Mouse (Mus musculus): ENCODE measurements around the gene Phc2. TPM values are rescaled to one million over a fixed set of nuclear protein-coding genes. Genes with fewer than 3 reads are reported as not detected.

Phc2 gene
- polyA plus RNA-seq, 1 experiment from 2014 or later = 138 TPM

DNA sequence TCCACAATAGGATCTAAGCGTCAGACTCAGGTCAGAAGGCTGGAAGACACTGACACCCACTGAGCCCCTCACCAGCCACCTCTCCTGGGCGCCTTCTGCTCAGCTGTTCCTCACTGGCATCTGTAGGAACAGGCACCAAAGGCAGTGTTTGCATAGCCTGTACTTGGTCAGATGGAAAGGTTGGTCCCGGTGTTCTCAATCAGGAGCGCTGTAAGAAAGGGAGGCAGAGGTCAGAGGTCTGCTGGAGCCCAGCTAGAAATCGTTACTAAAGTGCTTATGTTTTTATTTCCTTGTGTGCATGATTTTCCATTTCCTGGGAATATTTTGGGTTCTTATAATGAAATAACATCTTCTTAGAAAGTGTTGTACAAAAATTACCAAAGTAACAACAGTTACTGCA lies 87.4 kb downstream of the Phc2 start:
- no peak for ATAC-seq (ENCODE audit: low FRiP score)

GRCm38 (mm10) chr4:128742379-128742970 lies 88.0 kb downstream of the Phc2 start:
- Histone ChIP-seq H3K9ac (no peak overlapping the region), H3K4me1 (peaks cover 24% of the 10 kb centered on the region), H3K27ac (peak overlapping the region; percentile 48; the same call in 1 of the 2 replicates), H3K27me3 (no peaks in the 10 kb centered on the region), H3K4me3 (no peak overlapping the region), H3K4me2 (replicated peaks) (no peak overlapping the region), H3K9me3 (replicated peaks) (no peaks in the 10 kb centered on the region), H3K36me3 (peaks cover 58% of the 10 kb centered on the region)
- 43% methylated on average over 10 of the region's 10 CpGs for WGBS
- 0 out of 2 replicates have a peak, but pooled peaks have one; percentile 11 for ATAC-seq (ENCODE audit: low FRiP score)

More for the DNA sequence above, 87.4 kb downstream of the Phc2 start:
- H3K27ac ChIP-seq = no peak overlapping the region
- no peak overlapping the region for H3K9ac ChIP-seq
- H3K9me3 ChIP-seq (replicated peaks) = no peaks in the 10 kb centered on the region
- no peak overlapping the region for H3K4me3 ChIP-seq
- peaks cover 30% of the 10 kb centered on the region for H3K4me1 ChIP-seq
- peaks cover 52% of the 10 kb centered on the region for H3K36me3 ChIP-seq
- 39% methylated on average over 5 of the region's 5 CpGs for WGBS
- no peak overlapping the region for H3K4me2 ChIP-seq (replicated peaks)
- no peaks in the 10 kb centered on the region for H3K27me3 ChIP-seq

DNA sequence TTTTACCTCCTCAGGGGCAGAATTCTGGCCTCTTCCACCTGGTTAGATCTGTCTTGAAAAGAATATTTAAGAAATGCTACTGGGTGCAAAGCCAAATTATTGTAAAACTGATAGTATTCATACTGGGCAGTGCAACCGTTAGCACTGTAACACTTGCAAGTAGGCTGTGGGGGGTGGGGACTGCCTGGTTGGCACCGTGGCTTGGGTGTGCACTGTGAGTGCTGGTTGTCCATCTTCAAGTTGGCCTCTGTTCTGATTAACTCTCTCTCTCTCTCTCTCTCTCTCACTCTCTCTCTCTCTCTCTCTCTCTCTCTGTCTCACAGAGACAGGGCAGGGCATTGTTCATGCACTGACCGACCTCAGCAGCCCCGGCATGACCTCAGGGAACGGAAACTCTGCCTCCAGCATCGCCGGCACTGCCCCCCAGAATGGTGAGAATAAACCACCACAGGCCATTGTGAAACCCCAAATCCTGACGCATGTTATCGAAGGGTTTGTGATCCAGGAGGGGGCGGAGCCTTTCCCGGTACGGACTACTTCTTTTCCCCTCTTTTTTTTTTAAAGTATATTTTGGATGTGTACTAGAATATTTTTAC lies 88.6 kb downstream of the Phc2 start:
- no peaks in the 10 kb centered on the region for H3K9me3 ChIP-seq (replicated peaks)
- no peaks in the 10 kb centered on the region for H3K27me3 ChIP-seq
- H3K36me3 ChIP-seq = peaks cover 61% of the 10 kb centered on the region
- H3K27ac ChIP-seq = peak overlapping the region; percentile 48; the same call in 1 of the 2 replicates
- H3K9ac ChIP-seq = peak overlapping the region; percentile 35; the same call in 1 of the 2 replicates
- no peak overlapping the region for H3K4me3 ChIP-seq
- H3K4me1 ChIP-seq = peaks cover 18% of the 10 kb centered on the region
- WGBS = 72% methylated on average over 12 of the region's 12 CpGs
- ATAC-seq (ENCODE audit: low FRiP score) = no peak
- no peak overlapping the region for H3K4me2 ChIP-seq (replicated peaks)

DNA sequence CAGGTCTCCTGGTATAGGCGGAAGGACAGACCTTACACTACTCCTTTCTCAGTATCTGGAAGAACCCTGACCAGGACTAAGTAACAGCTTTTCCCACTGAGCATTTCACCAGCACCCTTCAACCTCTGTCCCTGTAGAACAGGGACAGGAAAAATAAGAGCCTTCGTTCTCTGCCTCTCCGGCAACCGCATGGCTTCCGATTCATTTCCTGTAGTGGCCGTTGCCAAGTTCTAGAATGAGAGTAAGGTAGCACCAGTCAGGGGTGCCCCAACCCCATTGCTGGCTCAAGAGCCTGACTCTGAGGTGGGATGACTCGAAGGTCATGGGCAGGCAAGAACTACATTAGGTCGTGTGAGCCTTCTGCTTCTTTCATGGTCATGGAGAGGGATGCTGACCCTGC lies 90.7 kb downstream of the Phc2 start:
- ATAC-seq (ENCODE audit: low FRiP score) = no peak
- no peak overlapping the region for H3K27ac ChIP-seq
- no peaks in the 10 kb centered on the region for H3K9me3 ChIP-seq (replicated peaks)
- no peak overlapping the region for H3K4me2 ChIP-seq (replicated peaks)
- H3K27me3 ChIP-seq = no peaks in the 10 kb centered on the region
- H3K4me3 ChIP-seq = no peak overlapping the region
- 93% methylated on average over 8 of the region's 8 CpGs for WGBS
- H3K9ac ChIP-seq = no peak overlapping the region
- H3K4me1 ChIP-seq = peaks cover 14% of the 10 kb centered on the region
- H3K36me3 ChIP-seq = peaks cover 79% of the 10 kb centered on the region

DNA sequence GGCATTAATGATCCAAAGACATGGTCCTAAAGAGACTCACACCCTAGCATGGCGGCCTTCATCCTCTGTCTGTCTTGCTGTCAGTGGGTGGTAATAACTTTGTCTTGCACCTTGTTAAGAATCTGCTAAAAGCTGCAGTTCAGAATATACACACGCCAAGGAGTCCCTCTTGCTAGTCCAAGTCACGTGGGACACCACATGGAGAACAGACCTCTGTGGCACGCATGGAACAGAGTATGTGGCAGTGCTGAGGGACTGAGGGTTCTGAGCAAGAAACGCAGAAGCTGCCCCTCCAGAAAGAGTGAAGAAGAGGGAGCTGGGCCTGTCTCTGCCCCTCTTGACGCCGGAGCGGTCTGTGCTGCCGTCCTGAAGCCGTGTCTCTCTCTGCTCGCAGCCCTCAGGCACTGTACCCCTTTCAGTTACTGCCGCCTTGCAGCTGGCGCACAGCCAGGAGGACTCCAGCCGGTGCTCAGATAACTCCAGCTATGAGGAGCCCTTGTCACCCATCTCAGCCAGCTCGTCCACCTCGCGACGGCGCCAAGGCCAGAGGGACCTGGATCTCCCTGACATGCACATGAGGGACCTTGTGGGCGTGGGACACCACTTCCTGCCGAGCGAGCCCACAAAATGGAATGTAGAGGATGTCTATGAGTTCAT lies 93.2 kb downstream of the Phc2 start:
- peaks cover 98% of the 10 kb centered on the region for H3K36me3 ChIP-seq
- 89% methylated on average over 22 of the region's 22 CpGs for WGBS
- ATAC-seq (ENCODE audit: low FRiP score) = 0 out of 2 replicates have a peak, but pooled peaks have one; percentile 34

DNA sequence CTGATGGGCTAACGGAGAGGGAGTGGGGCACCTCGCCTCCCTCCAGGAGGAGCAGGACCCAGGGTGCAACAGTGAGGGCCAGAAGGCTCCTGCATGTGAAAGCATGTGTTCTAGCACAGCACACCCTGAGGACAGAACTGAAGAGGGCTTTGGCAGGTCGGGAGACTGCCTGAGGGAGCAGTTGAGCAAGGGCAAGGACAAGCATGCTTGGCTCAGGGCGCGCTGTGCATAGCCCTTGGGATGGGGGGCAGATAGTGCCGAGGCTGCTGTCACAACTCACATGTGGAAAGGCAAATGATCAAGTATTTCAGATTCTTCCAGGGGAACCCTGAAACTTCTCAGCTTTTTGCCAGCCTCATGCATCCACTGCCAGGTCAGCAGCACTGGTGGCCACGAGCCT lies 93.8 kb downstream of the Phc2 start:
- Histone ChIP-seq H3K27ac (no peak overlapping the region), H3K27me3 (no peaks in the 10 kb centered on the region), H3K4me3 (no peak overlapping the region), H3K9ac (no peak overlapping the region), H3K36me3 (peaks cover 99% of the 10 kb centered on the region), H3K4me1 (no peaks in the 10 kb centered on the region), H3K4me2 (replicated peaks) (no peak overlapping the region), H3K9me3 (replicated peaks) (no peaks in the 10 kb centered on the region)
- WGBS = 95% methylated on average over 7 of the region's 7 CpGs
- ATAC-seq (ENCODE audit: low FRiP score) = no peak

More for the DNA sequence above, 93.2 kb downstream of the Phc2 start:
- Histone ChIP-seq H3K9me3 (replicated peaks) (no peaks in the 10 kb centered on the region), H3K4me3 (no peak overlapping the region), H3K27ac (no peak overlapping the region), H3K4me2 (replicated peaks) (no peak overlapping the region), H3K9ac (no peak overlapping the region), H3K27me3 (no peaks in the 10 kb centered on the region), H3K4me1 (peaks cover 4% of the 10 kb centered on the region)

- Histone ChIP-seq H3K9ac (no peak overlapping the region), H3K27ac (no peak overlapping the region), H3K36me3 (peaks cover 84% of the 10 kb centered on the region), H3K27me3 (no peaks in the 10 kb centered on the region), H3K9me3 (replicated peaks) (no peaks in the 10 kb centered on the region), H3K4me3 (no peak overlapping the region), H3K4me1 (0 out of 2 replicates have a peak, but pooled peaks cover 3% of the 10 kb centered on the region), H3K4me2 (replicated peaks) (no peak overlapping the region)
- no peak for ATAC-seq (ENCODE audit: low FRiP score)
- 67% methylated on average over 5 of the region's 5 CpGs for WGBS
Measured at GRCm38 (mm10) chr4:128751006-128751405, 96.5 kb downstream of the Phc2 start.

GRCm38 (mm10) chr4:128752031-128752757 lies 97.7 kb downstream of the Phc2 start:
- H3K9me3 ChIP-seq (replicated peaks) = no peaks in the 10 kb centered on the region
- H3K36me3 ChIP-seq = peaks cover 72% of the 10 kb centered on the region
- H3K27me3 ChIP-seq = no peaks in the 10 kb centered on the region
- H3K4me2 ChIP-seq (replicated peaks) = no peak overlapping the region
- H3K9ac ChIP-seq = 0 out of 2 replicates have a peak overlapping the region, but pooled peaks have one; percentile 6
- no peak for ATAC-seq (ENCODE audit: low FRiP score)
- 0 out of 2 replicates have a peak, but pooled peaks cover 3% of the 10 kb centered on the region for H3K4me1 ChIP-seq
- H3K27ac ChIP-seq = no peak overlapping the region
- no peak overlapping the region for H3K4me3 ChIP-seq
- 91% methylated on average over 13 of the region's 13 CpGs for WGBS

- H3K27me3 ChIP-seq = no peaks in the 10 kb centered on the region
- no peak for ATAC-seq (ENCODE audit: low FRiP score)
- no peak overlapping the region for H3K9ac ChIP-seq
- peaks cover 59% of the 10 kb centered on the region for H3K36me3 ChIP-seq
- H3K4me3 ChIP-seq = no peak overlapping the region
- no peak overlapping the region for H3K4me2 ChIP-seq (replicated peaks)
- H3K9me3 ChIP-seq (replicated peaks) = no peaks in the 10 kb centered on the region
- WGBS = 94% methylated on average over 7 of the region's 7 CpGs
- 0 out of 2 replicates have a peak, but pooled peaks cover 3% of the 10 kb centered on the region for H3K4me1 ChIP-seq
- H3K27ac ChIP-seq = peak overlapping the region; percentile 23; the same call in 1 of the 2 replicates
Measured at GRCm38 (mm10) chr4:128753571-128753970, 99.1 kb downstream of the Phc2 start.

DNA sequence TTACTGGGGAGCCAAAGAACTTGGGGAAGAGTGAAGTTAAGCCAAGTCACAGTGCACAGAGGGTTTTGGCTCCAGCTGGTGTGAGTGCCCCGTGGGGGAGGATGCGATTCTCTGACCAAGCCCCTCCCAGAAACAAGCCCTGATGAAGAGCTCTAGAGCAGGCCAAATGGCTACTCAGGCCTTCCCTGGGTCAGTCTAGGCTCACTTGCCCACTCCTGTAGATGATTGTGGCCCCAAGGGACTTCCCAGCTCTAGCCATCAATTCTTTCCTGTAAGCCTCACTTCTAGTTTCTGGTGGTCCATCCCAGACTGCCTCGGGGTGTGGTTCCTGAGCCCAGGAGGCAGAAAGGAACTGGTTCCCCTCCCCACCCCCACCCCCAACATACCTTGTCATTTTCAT lies 100.6 kb downstream of the Phc2 start, which contains the start of gene A3galt2:
Gene A3galt2 (plus strand): TSS at position 301 of the 400 bp plus-strand sequence.
- peaks cover 44% of the 10 kb centered on the region for H3K36me3 ChIP-seq
- H3K9me3 ChIP-seq (replicated peaks) = no peaks in the 10 kb centered on the region

DNA sequence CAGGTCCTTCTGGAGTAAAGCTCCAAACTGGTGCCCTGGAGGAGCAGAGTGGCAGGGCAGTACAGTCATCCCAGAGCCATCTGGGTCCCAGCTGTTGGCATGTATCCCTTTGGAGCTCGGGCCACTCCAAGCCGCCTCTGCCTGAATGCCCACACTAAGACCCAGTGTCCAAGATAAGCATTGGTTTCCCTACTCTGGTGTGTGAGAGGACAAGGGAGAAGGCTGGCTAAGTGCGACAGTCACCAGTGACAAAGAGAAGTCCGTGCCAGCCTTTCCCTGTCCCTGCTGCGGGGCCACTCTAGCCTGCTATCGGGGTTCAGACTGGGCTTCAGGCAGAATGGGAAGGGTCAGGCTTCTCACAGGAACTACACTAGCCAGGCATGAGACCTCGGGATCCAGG lies 101.4 kb downstream of the Phc2 start:
- no peaks in the 10 kb centered on the region for H3K27me3 ChIP-seq
- peaks cover 36% of the 10 kb centered on the region for H3K36me3 ChIP-seq
- no peak overlapping the region for H3K4me2 ChIP-seq (replicated peaks)
- H3K9ac ChIP-seq = no peak overlapping the region
- H3K4me1 ChIP-seq = 0 out of 2 replicates have a peak, but pooled peaks cover 3% of the 10 kb centered on the region
- no peaks in the 10 kb centered on the region for H3K9me3 ChIP-seq (replicated peaks)
- H3K4me3 ChIP-seq = no peak overlapping the region
- peak; percentile 33; the same call in 1 of the 2 replicates for ATAC-seq (ENCODE audit: low FRiP score)
- WGBS = 78% methylated on average over 7 of the region's 7 CpGs
- peak overlapping the region; percentile 41; the same call in 1 of the 2 replicates for H3K27ac ChIP-seq

More for the DNA sequence above, 100.6 kb downstream of the Phc2 start, which contains the start of gene A3galt2:
- 95% methylated on average over 3 of the region's 3 CpGs for WGBS
- Histone ChIP-seq H3K4me2 (replicated peaks) (no peak within 1 kb of the TSS), H3K4me1 (0 out of 2 replicates have a peak, but pooled peaks cover 3% of the 10 kb centered on the region), H3K27ac (peak within 1 kb of the TSS; percentile 41), H3K27me3 (no peaks in the 10 kb centered on the region), H3K9ac (no peak within 1 kb of the TSS), H3K4me3 (no peak within 1 kb of the TSS)
- ATAC-seq (ENCODE audit: low FRiP score) = no peak
